12 mouse cellular contexts compared by ENCODE assay signal in the genomic region with DNA sequence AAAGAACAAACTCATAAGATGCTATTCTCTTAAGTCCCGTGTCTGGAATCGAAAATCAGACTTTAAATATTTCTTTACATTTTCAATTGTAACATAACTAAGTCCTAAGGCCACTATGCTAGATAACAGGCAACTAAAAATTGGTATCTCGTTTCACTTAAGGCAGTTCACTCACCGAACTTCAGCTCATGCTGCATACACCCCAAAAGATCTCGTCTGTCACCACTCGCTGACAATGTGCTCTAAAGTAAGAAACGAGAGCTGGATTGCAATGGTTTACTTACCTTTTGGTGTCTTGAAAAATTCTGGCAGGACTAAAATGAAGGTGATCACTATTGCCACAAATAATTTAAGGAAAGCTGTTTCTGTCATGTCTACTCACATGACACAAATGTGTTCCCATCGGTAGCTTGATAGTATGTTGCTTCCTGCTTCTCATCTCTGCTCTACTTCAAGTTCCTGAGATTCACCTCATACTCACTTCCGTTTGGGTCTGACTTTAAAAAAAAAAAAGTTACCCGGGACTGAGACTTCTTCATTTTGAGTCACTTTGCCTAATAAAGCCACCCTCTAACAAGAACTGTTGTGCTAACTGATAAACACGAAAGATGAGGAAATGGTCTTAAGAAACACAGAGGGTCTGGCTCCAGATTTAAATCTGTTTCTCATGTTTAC. TPM values are rescaled to one million over a fixed set of nuclear protein-coding genes. Genes with fewer than 3 reads are reported as not detected.
DNase-seq lines count a peak whose midpoint lies in the region; ATAC-seq and TF ChIP-seq lines count a peak whose summit lies in the region.
"Had no signal": no experiment of that assay in that cellular context is flagged by ENCODE, and none has a peak within 500 bp of the region (broad histone marks: within the 10 kb centered on the region; RNA-seq: fewer than 3 reads in every experiment).

No protein-coding gene starts in this region.

- WGBS in lung, postnatal 0 days, result 50% methylated on average over 11 of the region's 11 CpGs
- 79% methylated on average over 11 of the region's 11 CpGs for WGBS in midbrain, postnatal 0 days

- peak overlapping the region; percentile 33; the same call in 1 of the 2 replicates for H3K4me2 ChIP-seq in lung, postnatal 0 days (replicated peaks; ENCODE audit: low read depth, low read length)
- H3K4me2 ChIP-seq in CH12.LX (ENCODE audit: insufficient read depth, low read depth, poor library complexity, severe bottlenecking), result peak overlapping the region; percentile 75; the same call in 1 of the 2 replicates
- H3K4me2 ChIP-seq in midbrain, postnatal 0 days (ENCODE audit: low read depth, low read length, poor library complexity, severe bottlenecking), result no peak overlapping the region

- H3K4me3 ChIP-seq in lung, postnatal 0 days (ENCODE audit: low read depth, low read length), result peak overlapping the region; percentile 8; the same call in 1 of the 2 replicates
- peak overlapping the region; percentile 52 to 81 (median 57) for H3K4me3 ChIP-seq in CH12.LX (replicated peaks in 1 of 3; ENCODE audit: low read depth in 2 of 3, low read length in 2 of 3, poor library complexity in 1 of 3)
- H3K4me3 ChIP-seq in midbrain, postnatal 0 days (ENCODE audit: low read depth, low read length), result no peak overlapping the region

- no peaks in the 10 kb centered on the region for H3K36me3 ChIP-seq in lung, postnatal 0 days (ENCODE audit: insufficient read depth, low read length)
- H3K36me3 ChIP-seq in CH12.LX (replicated peaks in 1 of 2; ENCODE audit: control insufficient read depth in 1 of 2, insufficient read depth in 1 of 2, low read length in 1 of 2), result no peaks in the 10 kb centered on the region
- H3K36me3 ChIP-seq in midbrain, postnatal 0 days (ENCODE audit: insufficient read depth, low read length), result no peaks in the 10 kb centered on the region

- peak; percentile 67 for DNase-seq in lung, postnatal 0 days (ENCODE audit: low spot score)
- no peak for DNase-seq in lung, postnatal 4 days
- DNase-seq in CH12.LX (ENCODE audit: extremely low read depth), result peak; percentile 74
- DNase-seq in gastrocnemius, postnatal 25 days, result no peak
- no peak for DNase-seq in midbrain, postnatal 0 days (ENCODE audit: low spot score)
- no peak for DNase-seq in left cerebral cortex, postnatal 14 days (ENCODE audit: low spot score in 2 of 2)
- DNase-seq: cerebellum, postnatal 10 days; kidney, adult 8-10 months; right cerebral cortex, postnatal 25 days had no signal

- TF ChIP-seq EP300 in lung, postnatal 0 days (IDR thresholded peaks at IDR 0.05), result no peak
- peak; percentile 76 for TF ChIP-seq EP300 in CH12.LX (IDR thresholded peaks at IDR 0.05; ENCODE audit: low read length)

- dilution Hi-C loops in CH12.LX (cut with MboI; ENCODE audit: extremely low pct_ligation_motif_present, extremely low pct_unique_long_range_greater_than_20kb, low sequenced_read_pairs), result no loop called here

- TF ChIP-seq RAD21 in CH12.LX (IDR thresholded peaks at IDR 0.05; ENCODE audit: low read depth, low read length), result no peak

- H3K9ac ChIP-seq in lung, postnatal 0 days (replicated peaks; ENCODE audit: low read depth), result no peak overlapping the region
- H3K9ac ChIP-seq in CH12.LX (ENCODE audit: insufficient read depth, low read depth), result peak overlapping the region; percentile 72
- H3K9ac ChIP-seq in midbrain, postnatal 0 days (replicated peaks; ENCODE audit: low read length, poor library complexity, severe bottlenecking), result no peak overlapping the region

- in situ Hi-C loops in CH12.LX (cut with MboI; ENCODE audit: low pct_ligation_motif_present, low pct_unique_long_range_greater_than_20kb, low sequenced_read_pairs), result no loop called here

- TF ChIP-seq POLR2A in CH12.LX (IDR thresholded peaks at IDR 0.05; ENCODE audit: low read depth, low read length), result peak; percentile 62; the same call in 1 of the 2 replicates

- intact Hi-C loops in left cerebral cortex, postnatal 14 days (cut with DNase I), result no loop called here

- peak overlapping the region; percentile 69 for H3K27ac ChIP-seq in lung, postnatal 0 days (ENCODE audit: low read length)
- no peak overlapping the region for H3K27ac ChIP-seq in CH12.LX (ENCODE audit: insufficient read depth, low read depth)
- no peak overlapping the region for H3K27ac ChIP-seq in midbrain, postnatal 0 days (ENCODE audit: low read depth, low read length)

- peaks cover 6% of the 10 kb centered on the region for H3K79me2 ChIP-seq in CH12.LX (replicated peaks; ENCODE audit: control insufficient read depth, extremely low read depth, insufficient read depth, poor library complexity, severe bottlenecking)

- no peak; the same call in 1 of the 2 replicates for ATAC-seq in lung, postnatal 0 days
- peak; percentile 71 to 79; a peak in 3 of 4 replicates for ATAC-seq in hematopoietic stem cell, adult 5-6 weeks (replicated peaks in 1 of 2; ENCODE audit: insufficient read depth in 1 of 2, low FRiP score in 2 of 2, low TSS enrichment in 1 of 2, low read depth in 1 of 2, poor library complexity in 2 of 2, severe bottlenecking in 2 of 2)
- ATAC-seq in monocyte, adult 5-6 weeks (replicated peaks; ENCODE audit: insufficient number of reproducible peaks, low FRiP score, low TSS enrichment, poor library complexity, severe bottlenecking), result peak; percentile 83
- no peak for ATAC-seq in midbrain, postnatal 0 days (ENCODE audit: low FRiP score)

- H3K27me3 ChIP-seq in lung, postnatal 0 days (replicated peaks; ENCODE audit: insufficient read depth, low read length), result no peaks in the 10 kb centered on the region
- no peaks in the 10 kb centered on the region for H3K27me3 ChIP-seq in CH12.LX (replicated peaks)
- H3K27me3 ChIP-seq in midbrain, postnatal 0 days (ENCODE audit: insufficient read depth, low read length), result no peaks in the 10 kb centered on the region

- no peaks in the 10 kb centered on the region; the same call in 1 of the 2 replicates for H3K4me1 ChIP-seq in lung, postnatal 0 days (ENCODE audit: insufficient read depth, low read depth, low read length)
- peaks cover 10 to 40% of the 10 kb centered on the region in 2 experiments; a peak in 3 of 4 replicates for H3K4me1 ChIP-seq in CH12.LX (ENCODE audit: control insufficient read depth in 1 of 2, insufficient read depth in 2 of 2)
- no peaks in the 10 kb centered on the region; the same call in 1 of the 2 replicates for H3K4me1 ChIP-seq in midbrain, postnatal 0 days (ENCODE audit: insufficient read depth, low read length)

- no peaks in the 10 kb centered on the region for H3K9me3 ChIP-seq in lung, postnatal 0 days (ENCODE audit: low read length)
- H3K9me3 ChIP-seq in CH12.LX (replicated peaks; ENCODE audit: low read length), result no peaks in the 10 kb centered on the region
- H3K9me3 ChIP-seq in midbrain, postnatal 0 days (ENCODE audit: low read length), result no peaks in the 10 kb centered on the region

- no peak for TF ChIP-seq CTCF in lung, postnatal 0 days (IDR thresholded peaks at IDR 0.05)
- no peak for TF ChIP-seq CTCF in CH12.LX (conservative IDR thresholded peaks at IDR 0.05 in 1 of 2, IDR thresholded peaks at IDR 0.05 in 1 of 2; ENCODE audit: low read depth in 2 of 2, low read length in 2 of 2)
- no peak for TF ChIP-seq CTCF in midbrain, postnatal 0 days (IDR thresholded peaks at IDR 0.05)

TF ChIP-seq in CH12.LX, 34 proteins besides CTCF, POLR2A, EP300 and RAD21 (continues in another document):
- TF ChIP-seq SMC3 (IDR thresholded peaks at IDR 0.05; ENCODE audit: low read depth, low read length) (no peak), ELF1 (IDR thresholded peaks at IDR 0.05; ENCODE audit: low read depth, low read length) (peak; percentile 78), TCF12 (IDR thresholded peaks at IDR 0.05; ENCODE audit: low read depth, low read length) (no peak), UBTF (IDR thresholded peaks at IDR 0.05; ENCODE audit: low read depth, low read length) (no peak), NRF1 (IDR thresholded peaks at IDR 0.05; ENCODE audit: low read depth, low read length) (no peak), BHLHE40 (IDR thresholded peaks at IDR 0.05; ENCODE audit: low read depth, low read length) (peak; percentile 66; the same call in 1 of the 2 replicates), CHD2 (IDR thresholded peaks at IDR 0.05; ENCODE audit: low read length) (no peak), RCOR1 (conservative IDR thresholded peaks at IDR 0.05; ENCODE audit: low read depth, low read length) (no peak), MAZ (IDR thresholded peaks at IDR 0.05; ENCODE audit: low read depth, low read length) (no peak), POLR2AphosphoS2 (IDR thresholded peaks at IDR 0.05; ENCODE audit: low read depth, low read length) (no peak), PAX5 (IDR thresholded peaks at IDR 0.05; ENCODE audit: low read length) (no peak), ZNF384 (IDR thresholded peaks at IDR 0.05; ENCODE audit: low read depth, low read length) (peak; percentile 98), ETS1 (conservative IDR thresholded peaks at IDR 0.05; ENCODE audit: low read depth, low read length) (peak; percentile 60), ZKSCAN1 (IDR thresholded peaks at IDR 0.05; ENCODE audit: borderline replicate concordance, low read depth, low read length) (no peak), HCFC1 (IDR thresholded peaks at IDR 0.05; ENCODE audit: low read depth, low read length) (peak; percentile 54), IRF4 (IDR thresholded peaks at IDR 0.05; ENCODE audit: low read depth, low read length) (peak; percentile 79)

RNA-seq across cellular contexts. Expression of a gene that starts 0.6 kb away (rescaled TPM):
- 1.9 TPM in 2 replicates for polyA plus RNA-seq in lung, postnatal 0 days (2015; fragmentation: Nextera tagmentation; extraction: Ambion mirVana)
- 7.3 and 9.1 TPM in 2 replicates for total RNA-seq in CH12.LX (2012; rRNA removed)
- total RNA-seq in CH12.LX (2014; rRNA removed), result 15.8 and 15.9 TPM in 2 replicates
- 16.6 and 20.8 TPM in 2 replicates for polyA plus RNA-seq in CH12.LX (2012; ENCODE audit: insufficient read length, low read depth)
- total RNA-seq in hematopoietic stem cell, adult 5-6 weeks (2017), result 1.1 and 14.1 TPM in 2 replicates
- total RNA-seq in monocyte, adult 5-6 weeks (2017), result 69.7 to 98.1 TPM (median 80.6 TPM) in 3 replicates
- total RNA-seq in gastrocnemius, postnatal 25 days (2021), result not detected
- not detected in 2 replicates for total RNA-seq in midbrain, postnatal 0 days (2014; rRNA removed)
- polyA plus RNA-seq in midbrain, postnatal 0 days (2015; fragmentation: Nextera tagmentation; extraction: Ambion mirVana), result 0.11 and 0.23 TPM in 2 replicates
- under 1 TPM; 0.61 to 0.62 TPM for total RNA-seq in left cerebral cortex, postnatal 14 days (2021)
- polyA plus RNA-seq: heart, embryonic 14.5 days had no signal

RNA-seq across cellular contexts. Expression of a gene that starts 16.0 kb away (rescaled TPM):
- 69.3 and 72.0 TPM in 2 replicates for polyA plus RNA-seq in lung, postnatal 0 days (2015; fragmentation: Nextera tagmentation; extraction: Ambion mirVana)
- total RNA-seq in CH12.LX (2012; rRNA removed), result 15.7 and 20.6 TPM in 2 replicates
- 22.6 and 23.2 TPM in 2 replicates for total RNA-seq in CH12.LX (2014; rRNA removed)
- polyA plus RNA-seq in CH12.LX (2012; ENCODE audit: insufficient read length, low read depth), result 27.2 and 31.7 TPM in 2 replicates
- 47.6 and 61.4 TPM in 2 replicates for total RNA-seq in hematopoietic stem cell, adult 5-6 weeks (2017)
- total RNA-seq in monocyte, adult 5-6 weeks (2017), result 73.5 to 108 TPM (median 98.7 TPM) in 3 replicates
- total RNA-seq in gastrocnemius, postnatal 25 days (2021), result 1 to 10 TPM; 6.5 to 6.8 TPM
- total RNA-seq in midbrain, postnatal 0 days (2014; rRNA removed), result 62.1 and 64.4 TPM in 2 replicates
- 56.6 and 61.2 TPM in 2 replicates for polyA plus RNA-seq in midbrain, postnatal 0 days (2015; fragmentation: Nextera tagmentation; extraction: Ambion mirVana)
- 10 to 100 TPM; 51.1 to 60.2 TPM for total RNA-seq in left cerebral cortex, postnatal 14 days (2021)

Comparison
In these comparisons a context has a peak if more than half of its experiments do, and no peak if none do; other contexts are left out.
1. DNase-seq: peak in lung, postnatal 0 days (single experiment) and CH12.LX (single experiment); none in lung, postnatal 4 days (0 of 2), gastrocnemius, postnatal 25 days (single experiment), midbrain, postnatal 0 days (single experiment) and left cerebral cortex, postnatal 14 days (0 of 2).
2. ATAC-seq: peak in hematopoietic stem cell, adult 5-6 weeks (2 of 2) and monocyte, adult 5-6 weeks (single experiment); none in lung, postnatal 0 days (single experiment) and midbrain, postnatal 0 days (single experiment).